Mouse (Mus musculus) small intestine, adult 2 months (tissue): ENCODE data around the gene Dennd2a.

ENCODE experiments used
- CTCF ChIP-seq: fragments of 200-500 bp; IDR thresholded peaks from 2 replicates; pipeline ENCODE4 v1.5.1; 2012; ENCODE audit warnings: low read depth, mild to moderate bottlenecking, control low read depth, inconsistent platforms, low read length, moderate library complexity, mixed read lengths; ENCODE audit not compliant: insufficient replicate concordance, insufficient read length; ENCODE audit errors: extremely low read depth
- POLR2A ChIP-seq: fragments of 200-500 bp; IDR thresholded peaks from 2 replicates; pipeline ENCODE4 v1.6.1; 2012; ENCODE audit warnings: low read depth, mild to moderate bottlenecking, control low read depth, inconsistent platforms, low read length, moderate library complexity

GRCm38 (mm10) chr6:39526797-39527196 is 30.9 kb downstream of the Dennd2a start:
- TF ChIP-seq POLR2A (no peak), CTCF (no peak)
